Comparison of ENCODE assay signal across 13 mouse cellular contexts in genomic region chr8:75047784-75048183, GRCm38 (mm10).
"Had no signal": no experiment of that assay in that cellular context is flagged by ENCODE, and none has a peak within 500 bp of the region (broad histone marks: within the 10 kb centered on the region; RNA-seq: fewer than 3 reads in every experiment).

No protein-coding gene starts in this region.

- DNase-seq: gastrocnemius, adult 2 months; gastrocnemius, postnatal 10 days; gastrocnemius, postnatal 25 days; heart, postnatal 10 days; heart, postnatal 4 days; kidney, adult 18-20 months; kidney, adult 8-10 months; kidney, postnatal 10 days; kidney, postnatal 25 days; kidney, postnatal 4 days; liver; liver, embryonic 13.5 days; liver, postnatal 0 days had no signal
